Mouse (Mus musculus): ENCODE data around the gene Nup205. TPM values are rescaled to one million over a fixed set of nuclear protein-coding genes. Genes with fewer than 3 reads are reported as not detected.
"Not testable (repeated sequence)": the region's sequence is repeated elsewhere in the genome, so short reads cannot be mapped to it uniquely, and the experiment has no call there.

The Nup205 gene
- polyA plus RNA-seq, 1 experiment from 2014 or later = 27.7 TPM

DNA sequence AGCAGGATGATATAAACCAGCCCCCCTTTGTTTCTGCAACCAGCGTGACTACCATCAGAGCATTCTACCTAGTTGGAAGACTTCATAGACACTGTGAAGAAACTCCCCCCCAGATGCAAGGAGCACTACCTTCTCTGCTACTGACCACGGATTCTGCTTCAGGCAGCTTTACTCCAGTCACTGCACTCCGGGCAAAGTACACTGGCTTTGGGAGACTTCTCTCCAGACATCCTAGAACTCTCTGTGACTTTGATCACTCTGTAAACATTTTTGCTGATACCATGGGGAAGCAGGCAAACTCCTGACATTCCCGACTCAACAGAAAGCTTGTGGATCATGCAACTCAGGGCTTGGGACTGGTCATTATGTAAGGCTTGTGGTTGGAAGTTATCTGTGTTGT is 8.0 kb upstream of the Nup205 start:
- no peak overlapping the region for H3K27ac ChIP-seq
- no peak overlapping the region for H3K9ac ChIP-seq
- WGBS = 86% methylated on average over 4 of the region's 4 CpGs
- no peaks in the 10 kb centered on the region for H3K4me1 ChIP-seq (replicated peaks; ENCODE audit: control insufficient read depth, insufficient read depth, low read length)
- H3K4me3 ChIP-seq (replicated peaks; ENCODE audit: low read length) = no peak overlapping the region
- ATAC-seq (ENCODE audit: low FRiP score) (no peak), DNase-seq (ENCODE audit: low spot score) (no peak)
- H3K36me3 ChIP-seq (replicated peaks; ENCODE audit: control insufficient read depth, insufficient read depth) = no peaks in the 10 kb centered on the region
- no peaks in the 10 kb centered on the region for H3K9me3 ChIP-seq (ENCODE audit: control insufficient read depth, low read length)
- H3K27me3 ChIP-seq (ENCODE audit: control insufficient read depth, insufficient read depth, low read length) = no peaks in the 10 kb centered on the region
- H3K4me2 ChIP-seq (replicated peaks) = no peak overlapping the region

DNA sequence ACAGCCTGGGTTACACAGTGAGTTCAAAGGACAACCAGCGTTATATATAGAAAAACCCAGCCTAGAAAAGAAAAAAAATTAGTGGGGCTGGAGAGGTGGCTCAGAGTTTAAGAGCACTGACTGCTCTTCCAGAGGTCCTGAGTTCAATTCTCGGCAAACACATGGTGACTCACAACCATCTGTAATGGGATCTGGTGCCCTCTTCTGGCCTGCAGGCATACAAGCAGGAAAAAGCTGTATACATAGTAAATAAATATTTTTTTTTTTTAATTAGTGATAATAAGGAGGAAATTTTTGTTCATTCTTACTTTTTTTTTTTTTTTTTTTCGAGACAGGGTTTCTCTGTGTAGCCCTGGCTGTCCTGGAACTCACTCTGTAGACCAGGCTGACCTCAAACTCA is 5.2 kb upstream of the Nup205 start:
- H3K4me2 ChIP-seq (replicated peaks); H3K9me3 ChIP-seq (ENCODE audit: control insufficient read depth, low read length); H3K4me1 ChIP-seq (replicated peaks; ENCODE audit: control insufficient read depth, insufficient read depth, low read length); H3K36me3 ChIP-seq (replicated peaks; ENCODE audit: control insufficient read depth, insufficient read depth); ATAC-seq (ENCODE audit: low FRiP score); H3K27me3 ChIP-seq (ENCODE audit: control insufficient read depth, insufficient read depth, low read length); H3K4me3 ChIP-seq (replicated peaks; ENCODE audit: low read length); DNase-seq (ENCODE audit: low spot score); H3K9ac ChIP-seq; H3K27ac ChIP-seq: not testable (repeated sequence)
- 61% methylated on average over 3 of the region's 3 CpGs for WGBS

DNA sequence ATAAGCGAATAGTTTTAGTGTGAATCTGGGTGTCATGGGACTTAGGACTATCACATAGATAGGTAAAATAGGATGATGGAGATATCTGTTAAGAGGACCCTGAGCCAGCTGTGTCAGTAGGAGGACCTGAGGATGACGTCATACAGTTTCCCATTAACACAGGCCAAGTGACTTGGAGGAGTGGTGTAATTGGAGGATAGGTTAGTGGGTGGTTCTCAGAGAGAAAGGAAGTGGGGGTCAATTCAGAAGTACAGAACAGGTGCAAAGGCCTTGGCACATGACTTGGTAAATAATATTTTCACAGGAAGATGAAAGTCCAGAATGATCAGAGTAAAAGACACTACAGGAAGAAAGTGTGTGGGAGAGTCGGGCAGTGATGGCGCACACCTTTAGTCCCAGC is 4.0 kb upstream of the Nup205 start:
- peaks cover 2% of the 10 kb centered on the region for H3K4me1 ChIP-seq (replicated peaks; ENCODE audit: control insufficient read depth, insufficient read depth, low read length)
- no peak overlapping the region for H3K4me2 ChIP-seq (replicated peaks)
- H3K9ac ChIP-seq = no peak overlapping the region
- ATAC-seq (ENCODE audit: low FRiP score) (no peak), DNase-seq (ENCODE audit: low spot score) (no peak)
- no peaks in the 10 kb centered on the region for H3K27me3 ChIP-seq (ENCODE audit: control insufficient read depth, insufficient read depth, low read length)
- WGBS = 94% methylated on average over 4 of the region's 4 CpGs
- H3K9me3 ChIP-seq (ENCODE audit: control insufficient read depth, low read length) = no peaks in the 10 kb centered on the region
- no peak overlapping the region for H3K4me3 ChIP-seq (replicated peaks; ENCODE audit: low read length)
- H3K27ac ChIP-seq = no peak overlapping the region
- no peaks in the 10 kb centered on the region for H3K36me3 ChIP-seq (replicated peaks; ENCODE audit: control insufficient read depth, insufficient read depth)

DNA sequence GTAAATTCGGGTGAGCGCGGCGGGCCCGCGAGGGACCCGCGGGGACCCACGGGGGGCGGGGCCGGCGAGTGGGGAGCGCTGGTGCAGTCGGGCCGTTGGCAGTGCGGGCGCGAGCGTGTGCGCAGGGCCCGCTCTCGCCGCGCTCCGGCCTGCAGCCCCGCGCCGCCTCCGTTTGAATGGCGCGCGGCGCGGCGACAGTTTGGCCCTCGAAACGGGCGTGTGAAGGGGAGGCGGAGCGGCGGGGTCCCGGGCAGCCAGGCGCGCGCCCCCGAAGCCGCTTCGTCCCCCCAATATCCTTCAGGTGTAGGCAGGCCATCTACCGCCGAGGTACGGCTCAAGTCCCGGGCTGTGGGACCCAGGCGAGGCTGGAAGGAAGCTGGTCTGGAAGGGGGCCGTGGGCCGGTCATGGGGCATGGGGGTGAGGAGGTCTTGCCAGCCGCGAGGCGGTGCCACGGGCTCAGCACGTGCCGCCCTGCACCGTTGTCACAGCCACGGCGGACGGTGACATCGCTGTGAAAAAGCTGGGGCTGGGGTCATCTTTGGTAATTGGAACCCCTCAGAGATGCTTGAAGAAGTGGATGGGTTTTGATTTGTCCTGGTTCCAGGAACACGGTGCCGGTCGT is 540 bp downstream of the Nup205 start:
- H3K4me2 ChIP-seq (replicated peaks) = peak overlapping the region; percentile 85
- H3K4me1 ChIP-seq (replicated peaks; ENCODE audit: control insufficient read depth, insufficient read depth, low read length) = peaks cover 9% of the 10 kb centered on the region
- H3K27ac ChIP-seq = peak overlapping the region; percentile 100
- WGBS = under 1% methylated on average over 52 of the region's 69 CpGs
- H3K36me3 ChIP-seq (replicated peaks; ENCODE audit: control insufficient read depth, insufficient read depth) = no peaks in the 10 kb centered on the region
- peak overlapping the region; percentile 96 for H3K4me3 ChIP-seq (replicated peaks; ENCODE audit: low read length)
- DNase-seq (ENCODE audit: low spot score) (no peak), ATAC-seq (ENCODE audit: low FRiP score) (peak; percentile 74)
- no peaks in the 10 kb centered on the region for H3K9me3 ChIP-seq (ENCODE audit: control insufficient read depth, low read length)
- peak overlapping the region; percentile 88 for H3K9ac ChIP-seq
- no peaks in the 10 kb centered on the region for H3K27me3 ChIP-seq (ENCODE audit: control insufficient read depth, insufficient read depth, low read length)

DNA sequence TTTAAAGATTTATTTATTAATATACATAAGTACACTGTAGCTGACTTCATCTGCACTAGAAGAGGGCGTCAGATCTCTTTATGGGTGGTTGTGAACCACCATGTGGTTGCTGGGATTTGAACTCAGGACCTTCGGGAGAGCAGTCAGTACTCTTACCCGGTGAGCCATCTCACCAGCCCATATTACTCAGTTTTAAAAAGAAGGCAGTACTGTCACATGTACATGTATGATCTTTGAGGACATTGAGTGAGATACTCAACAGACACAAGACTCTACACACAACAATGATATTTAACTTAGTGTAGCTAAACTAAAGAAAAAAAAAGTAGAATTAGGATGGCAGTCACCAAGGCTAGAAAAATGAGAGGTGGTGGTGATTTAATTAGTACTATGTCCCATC is 2.1 kb downstream of the Nup205 start:
- not testable (repeated sequence) for H3K27ac ChIP-seq; H3K9me3 ChIP-seq (ENCODE audit: control insufficient read depth, low read length)
- WGBS = 96% methylated on average over 3 of the region's 3 CpGs

DNA sequence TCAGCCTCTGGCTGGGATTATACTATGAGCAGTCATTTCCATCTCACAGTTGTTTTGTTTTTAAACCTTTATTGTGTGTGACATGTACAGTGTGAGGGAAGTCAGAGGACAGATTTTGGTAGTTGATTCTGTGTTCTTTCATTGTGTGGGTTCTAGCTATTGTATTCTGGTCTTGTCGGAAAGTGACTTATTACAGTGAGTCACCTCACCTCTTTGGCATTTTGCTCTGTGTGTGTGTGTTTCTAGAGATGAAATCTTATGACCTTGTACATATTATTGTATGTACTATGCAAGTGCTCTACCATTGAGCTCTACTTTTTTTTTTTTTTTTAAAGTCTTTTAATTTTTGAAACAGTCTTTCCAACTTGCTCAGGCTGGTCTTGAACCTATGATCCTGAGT is 7.6 kb downstream of the Nup205 start:
- Histone ChIP-seq H3K27ac (no peak overlapping the region), H3K4me1 (replicated peaks; ENCODE audit: control insufficient read depth, insufficient read depth, low read length) (no peaks in the 10 kb centered on the region), H3K9ac (no peak overlapping the region), H3K4me2 (replicated peaks) (no peak overlapping the region), H3K9me3 (ENCODE audit: control insufficient read depth, low read length) (no peaks in the 10 kb centered on the region), H3K4me3 (replicated peaks; ENCODE audit: low read length) (no peak overlapping the region), H3K36me3 (replicated peaks; ENCODE audit: control insufficient read depth, insufficient read depth) (peaks cover 48% of the 10 kb centered on the region), H3K27me3 (ENCODE audit: control insufficient read depth, insufficient read depth, low read length) (no peaks in the 10 kb centered on the region)
- no peak for ATAC-seq (ENCODE audit: low FRiP score)
- DNase-seq (ENCODE audit: low spot score) = no peak
- WGBS = 97% methylated on average over 1 of the region's 1 CpGs

More for the DNA sequence above, 2.1 kb downstream of the Nup205 start:
- H3K4me2 ChIP-seq (replicated peaks); H3K4me3 ChIP-seq (replicated peaks; ENCODE audit: low read length); H3K36me3 ChIP-seq (replicated peaks; ENCODE audit: control insufficient read depth, insufficient read depth); H3K4me1 ChIP-seq (replicated peaks; ENCODE audit: control insufficient read depth, insufficient read depth, low read length); H3K27me3 ChIP-seq (ENCODE audit: control insufficient read depth, insufficient read depth, low read length); H3K9ac ChIP-seq; DNase-seq (ENCODE audit: low spot score); ATAC-seq (ENCODE audit: low FRiP score): not testable (repeated sequence)

DNA sequence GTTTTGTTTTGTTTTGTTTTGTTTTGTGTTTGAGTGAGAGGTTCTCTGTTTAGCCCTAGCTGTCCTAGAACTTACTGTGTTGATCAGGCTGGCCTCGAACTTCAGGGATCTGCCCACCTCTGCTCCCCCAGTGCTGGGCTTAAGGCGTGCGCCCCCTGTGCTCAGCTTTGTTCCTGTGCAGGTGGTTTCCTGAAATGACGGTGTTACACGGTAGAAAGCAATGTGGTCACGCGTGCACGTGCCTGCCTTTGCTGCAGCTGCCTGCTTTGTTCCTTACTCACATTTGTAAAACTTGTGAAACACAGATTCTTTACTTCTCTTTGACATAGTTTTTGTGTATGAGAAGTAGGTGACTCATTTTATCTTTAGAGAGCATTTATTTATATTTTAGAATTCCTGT is 14.0 kb downstream of the Nup205 start:
- WGBS = 95% methylated on average over 8 of the region's 8 CpGs
- H3K27me3 ChIP-seq (ENCODE audit: control insufficient read depth, insufficient read depth, low read length) = no peaks in the 10 kb centered on the region
- no peak for ATAC-seq (ENCODE audit: low FRiP score)
- no peak overlapping the region for H3K4me2 ChIP-seq (replicated peaks)
- H3K9me3 ChIP-seq (ENCODE audit: control insufficient read depth, low read length) = no peaks in the 10 kb centered on the region
- DNase-seq (ENCODE audit: low spot score) = no peak
- H3K27ac ChIP-seq = no peak overlapping the region
- H3K36me3 ChIP-seq (replicated peaks; ENCODE audit: control insufficient read depth, insufficient read depth) = peaks cover 96% of the 10 kb centered on the region
- no peak overlapping the region for H3K9ac ChIP-seq
- H3K4me3 ChIP-seq (replicated peaks; ENCODE audit: low read length) = no peak overlapping the region
- no peaks in the 10 kb centered on the region for H3K4me1 ChIP-seq (replicated peaks; ENCODE audit: control insufficient read depth, insufficient read depth, low read length)

DNA sequence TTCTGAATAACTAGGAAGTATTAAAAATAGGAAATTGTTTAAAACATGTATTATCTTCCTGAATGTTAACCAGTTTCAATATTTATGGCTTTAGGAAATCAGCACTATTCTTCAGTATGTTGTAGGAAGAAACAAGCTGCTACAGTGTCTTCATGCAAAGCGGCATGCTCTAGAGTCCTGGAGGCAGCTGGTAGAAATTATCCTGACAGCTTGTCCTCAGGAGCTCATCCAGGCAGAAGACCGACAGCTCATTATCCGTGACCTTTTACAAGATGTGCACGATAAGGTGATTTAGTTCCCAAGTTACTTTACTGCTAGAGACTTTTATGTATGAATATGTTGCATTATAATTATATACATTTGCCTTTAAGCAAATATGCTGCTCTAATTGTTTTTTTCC is 48.5 kb downstream of the Nup205 start:
- Histone ChIP-seq H3K4me2 (replicated peaks) (no peak overlapping the region), H3K27ac (no peak overlapping the region), H3K4me1 (replicated peaks; ENCODE audit: control insufficient read depth, insufficient read depth, low read length) (no peaks in the 10 kb centered on the region), H3K4me3 (replicated peaks; ENCODE audit: low read length) (no peak overlapping the region), H3K36me3 (replicated peaks; ENCODE audit: control insufficient read depth, insufficient read depth) (peaks cover 75% of the 10 kb centered on the region), H3K27me3 (ENCODE audit: control insufficient read depth, insufficient read depth, low read length) (no peaks in the 10 kb centered on the region), H3K9ac (no peak overlapping the region), H3K9me3 (ENCODE audit: control insufficient read depth, low read length) (no peaks in the 10 kb centered on the region)
- DNase-seq (ENCODE audit: low spot score) (no peak), ATAC-seq (ENCODE audit: low FRiP score) (no peak)
- 80% methylated on average over 4 of the region's 4 CpGs for WGBS

DNA sequence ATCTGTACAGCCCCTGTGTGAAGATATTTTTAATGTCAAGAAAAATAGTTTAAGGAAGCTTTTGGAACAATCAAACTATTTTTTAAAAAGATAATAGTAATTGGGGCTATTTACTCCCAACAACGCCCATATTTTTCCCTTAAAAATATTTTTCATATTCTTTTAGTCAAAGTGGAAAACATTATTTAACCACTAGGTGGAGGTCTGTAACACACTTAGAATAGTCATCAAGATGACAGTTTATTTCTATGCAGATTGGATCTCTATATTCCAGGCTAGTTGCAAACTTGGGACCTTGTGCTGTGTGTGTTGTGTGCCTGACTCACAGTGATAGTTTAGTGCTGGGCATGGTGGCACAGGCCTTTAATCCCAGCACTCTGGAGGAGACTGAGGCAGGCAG is 52.2 kb downstream of the Nup205 start:
- Histone ChIP-seq H3K9me3 (ENCODE audit: control insufficient read depth, low read length) (no peaks in the 10 kb centered on the region), H3K27me3 (ENCODE audit: control insufficient read depth, insufficient read depth, low read length) (no peaks in the 10 kb centered on the region), H3K4me2 (replicated peaks) (no peak overlapping the region), H3K27ac (no peak overlapping the region), H3K4me3 (replicated peaks; ENCODE audit: low read length) (no peak overlapping the region), H3K9ac (no peak overlapping the region), H3K36me3 (replicated peaks; ENCODE audit: control insufficient read depth, insufficient read depth) (peaks cover 87% of the 10 kb centered on the region), H3K4me1 (replicated peaks; ENCODE audit: control insufficient read depth, insufficient read depth, low read length) (no peaks in the 10 kb centered on the region)
- WGBS = 94% methylated on average over 1 of the region's 1 CpGs
- no peak for ATAC-seq (ENCODE audit: low FRiP score)
- DNase-seq (ENCODE audit: low spot score) = no peak
